Mouse (Mus musculus): ENCODE measurements around the gene Npas2.

Gene Npas2

DNA sequence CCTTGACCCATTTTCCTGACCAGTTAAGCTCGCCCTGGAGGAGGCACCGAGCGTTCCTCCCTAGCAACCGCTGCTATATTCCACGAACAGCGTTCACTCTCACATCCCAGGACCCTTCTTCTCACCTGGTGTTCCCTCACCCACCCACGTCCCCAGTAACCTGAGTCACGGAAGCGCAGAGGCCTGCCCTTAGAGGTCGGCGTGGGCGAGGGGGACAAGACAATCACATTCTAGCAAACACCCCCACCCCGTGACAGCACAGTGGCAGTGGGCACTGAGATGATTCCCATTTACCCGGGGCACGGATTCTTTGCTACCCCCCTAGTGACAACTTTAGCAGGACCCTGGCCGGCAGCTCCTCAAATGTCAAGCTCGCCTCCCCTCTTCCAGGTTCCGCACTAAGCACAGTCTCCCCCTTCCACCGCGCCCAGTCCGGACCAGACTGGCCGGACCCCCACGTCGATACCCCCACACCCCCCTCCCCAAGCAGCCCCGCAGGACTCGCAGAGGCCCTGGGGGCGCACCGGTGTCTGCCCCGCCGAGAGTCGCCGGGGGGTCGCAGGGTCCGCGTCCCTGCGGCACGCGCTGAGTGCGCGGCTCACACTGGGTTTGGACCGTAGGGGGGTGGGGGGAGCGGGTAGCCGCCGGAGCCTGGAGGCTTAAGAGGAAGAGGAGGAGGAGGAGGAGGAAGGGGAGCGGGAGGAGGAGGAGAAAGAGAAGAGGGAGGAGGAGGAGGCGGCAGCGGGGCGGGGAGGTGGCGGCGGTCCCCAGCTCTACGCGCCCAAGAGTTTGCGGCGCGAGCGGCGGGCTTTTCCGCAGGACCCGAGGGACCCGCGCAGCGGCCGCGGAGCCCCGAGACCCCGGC lies at the start of gene Npas2:
Gene Npas2, plus strand, starts transcription at position 735 of the 865 bp plus-strand sequence.
- no peak for DNase-seq (ENCODE audit: low spot score in 2 of 2)

DNA sequence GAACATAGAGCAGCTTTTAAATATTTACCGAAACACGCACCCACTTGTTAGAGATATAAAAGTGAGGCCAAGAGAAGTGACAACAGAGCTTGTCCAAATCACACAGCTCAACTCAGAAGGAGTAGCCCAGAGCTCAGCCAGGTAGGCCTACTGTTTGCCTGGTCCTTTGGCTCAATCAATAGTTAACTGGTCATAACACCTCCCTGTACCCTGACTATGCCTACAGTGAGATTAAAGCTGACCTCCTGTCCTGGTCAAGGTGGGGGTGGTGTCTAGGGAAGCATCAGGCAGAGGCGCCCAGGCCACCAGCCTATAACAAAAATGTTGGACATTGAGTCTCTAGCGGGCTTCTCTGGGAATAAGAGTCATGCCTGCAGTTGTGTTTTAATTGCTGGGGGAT lies 36.8 kb upstream of the Npas2 start:
- DNase-seq (ENCODE audit: low spot score in 2 of 2) = no peak

DNA sequence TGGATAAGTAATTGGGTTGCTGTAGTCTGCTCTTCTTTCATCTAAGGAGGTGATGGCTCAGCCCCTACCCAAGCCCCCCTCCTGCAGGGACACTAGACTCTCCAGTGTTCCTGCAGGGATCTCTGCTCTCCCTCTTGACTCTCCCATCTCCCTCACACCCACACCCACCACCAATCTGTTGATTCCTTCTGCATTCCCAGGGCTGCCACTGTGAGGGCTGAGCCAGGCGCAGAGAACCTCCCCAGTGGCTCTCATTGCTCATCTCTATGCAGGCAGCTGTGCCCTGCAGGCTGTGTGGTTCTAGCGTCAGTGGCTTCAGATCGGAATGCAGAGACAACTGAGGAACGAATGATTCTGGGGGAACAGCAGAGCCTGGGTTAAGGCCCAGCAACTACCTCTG lies 33.4 kb upstream of the Npas2 start:
- DNase-seq (ENCODE audit: low spot score in 2 of 2) = no peak

DNA sequence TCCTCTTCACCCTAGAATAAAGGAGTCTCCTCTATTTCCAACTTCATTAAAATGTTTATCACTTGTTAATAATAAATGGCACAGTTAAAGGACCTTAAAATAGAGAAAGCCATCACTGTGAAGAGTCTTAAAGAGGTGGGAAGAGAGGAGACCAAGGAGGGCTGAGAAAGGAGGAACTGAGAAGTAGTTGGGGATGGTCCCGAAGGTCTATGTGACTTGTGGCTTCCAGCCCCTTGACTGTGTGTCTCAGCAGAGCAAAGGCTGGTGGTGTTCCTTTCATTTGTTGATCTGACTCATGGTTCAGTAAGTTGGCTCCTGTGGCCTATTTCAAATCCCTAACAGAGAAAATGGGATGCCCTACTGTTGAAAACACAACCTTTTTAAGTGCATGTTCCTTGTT lies 30.5 kb upstream of the Npas2 start:
- no peak for DNase-seq (ENCODE audit: low spot score in 2 of 2)

DNA sequence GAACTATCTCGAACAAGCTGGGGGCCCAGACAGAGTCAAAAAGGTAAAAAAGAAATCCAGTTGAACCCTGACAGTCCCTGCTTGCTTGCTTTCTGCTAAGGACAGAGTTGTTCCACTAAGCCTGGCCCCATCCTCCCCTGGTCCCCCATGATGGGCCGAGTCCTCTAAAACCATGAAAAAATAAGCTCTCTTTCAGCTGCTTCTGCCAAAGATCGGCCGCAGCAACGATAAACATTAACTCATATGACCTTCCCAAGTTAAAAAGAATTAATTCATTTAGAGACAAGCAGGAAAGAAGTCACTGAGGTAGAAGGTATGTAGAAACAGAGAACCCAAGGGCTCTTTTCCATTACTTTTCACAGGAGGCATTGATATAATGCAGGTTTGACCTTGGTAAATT lies 16.8 kb upstream of the Npas2 start:
- no peak for DNase-seq (ENCODE audit: low spot score in 2 of 2)

DNA sequence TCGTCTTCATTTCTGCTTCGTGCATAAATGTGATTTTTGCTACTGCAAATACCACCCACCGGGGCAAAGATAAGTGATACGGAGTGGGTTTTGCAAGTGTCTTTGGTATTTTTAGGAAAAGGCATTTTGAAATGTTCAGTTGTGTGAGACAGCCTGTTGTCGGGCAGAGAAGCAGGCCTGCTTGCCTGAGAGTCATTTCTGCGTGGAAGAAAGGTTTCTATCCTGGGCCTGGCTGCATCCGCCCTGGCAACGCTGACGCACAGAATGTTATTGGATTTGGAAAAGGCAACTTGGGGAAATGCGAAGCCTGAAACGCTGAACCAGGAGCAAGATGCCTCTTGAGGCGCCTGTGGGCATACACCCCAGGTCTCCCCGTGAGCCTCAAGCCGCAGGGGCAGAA lies 16.3 kb upstream of the Npas2 start:
- no peak for DNase-seq (ENCODE audit: low spot score in 2 of 2)

DNA sequence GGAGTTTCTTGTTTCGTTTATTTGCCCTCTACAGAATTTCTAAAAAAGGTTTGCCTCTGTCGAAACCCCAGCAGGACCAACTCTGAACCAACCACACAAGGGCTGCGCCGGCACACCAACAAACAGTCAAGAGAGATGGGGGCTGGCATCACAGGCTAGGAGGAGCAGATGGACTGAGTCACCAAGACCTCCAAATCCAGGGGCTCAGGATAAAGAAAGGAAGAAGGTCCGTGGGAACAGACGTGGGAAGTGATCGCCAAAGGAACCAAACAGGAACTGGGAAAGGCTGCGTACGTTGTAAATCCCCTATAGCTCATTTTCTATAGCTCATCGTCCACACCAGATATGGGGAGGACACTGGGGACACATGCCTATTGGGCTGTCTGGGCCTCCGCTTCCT lies 13.7 kb upstream of the Npas2 start:
- DNase-seq (ENCODE audit: low spot score in 2 of 2) = no peak

DNA sequence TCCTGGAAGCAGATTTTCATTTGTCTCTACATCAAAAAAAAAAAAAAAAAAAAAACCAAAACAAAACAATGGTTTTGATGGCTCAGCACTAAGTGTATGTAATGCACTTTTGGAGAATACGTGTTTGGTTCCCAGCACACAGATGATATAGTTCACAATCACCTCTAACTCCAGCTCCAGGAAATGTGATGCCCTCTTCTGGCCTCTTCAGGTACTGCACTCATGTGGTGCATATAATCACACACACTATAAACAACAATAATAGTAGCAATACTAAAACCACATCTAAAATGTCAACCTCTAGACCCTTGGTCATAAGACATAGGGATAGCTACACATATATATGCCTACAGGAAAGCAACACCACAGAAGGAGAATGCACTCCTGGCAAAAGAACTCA lies 13.0 kb upstream of the Npas2 start:
- no peak for DNase-seq (ENCODE audit: low spot score in 2 of 2)

DNA sequence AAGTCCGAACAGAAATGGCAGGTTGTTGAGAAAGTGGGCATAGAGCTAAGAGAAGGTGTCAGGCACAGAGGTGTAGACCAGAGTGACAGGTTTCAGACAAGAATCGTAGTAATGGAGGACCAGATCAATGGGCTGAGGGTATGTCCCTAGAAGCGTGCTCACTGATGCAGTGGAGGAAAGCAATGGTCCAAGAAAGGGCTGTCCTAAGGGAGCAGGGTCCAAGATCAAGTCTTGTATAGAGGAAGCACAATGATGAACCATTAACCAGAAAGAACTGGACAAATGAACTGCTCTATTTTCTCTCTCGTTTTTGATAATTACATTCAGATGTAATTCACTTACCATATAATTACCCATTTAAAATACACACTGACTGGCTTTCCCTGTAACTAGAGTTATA lies 11.6 kb upstream of the Npas2 start:
- DNase-seq (ENCODE audit: low spot score in 2 of 2) = no peak

DNA sequence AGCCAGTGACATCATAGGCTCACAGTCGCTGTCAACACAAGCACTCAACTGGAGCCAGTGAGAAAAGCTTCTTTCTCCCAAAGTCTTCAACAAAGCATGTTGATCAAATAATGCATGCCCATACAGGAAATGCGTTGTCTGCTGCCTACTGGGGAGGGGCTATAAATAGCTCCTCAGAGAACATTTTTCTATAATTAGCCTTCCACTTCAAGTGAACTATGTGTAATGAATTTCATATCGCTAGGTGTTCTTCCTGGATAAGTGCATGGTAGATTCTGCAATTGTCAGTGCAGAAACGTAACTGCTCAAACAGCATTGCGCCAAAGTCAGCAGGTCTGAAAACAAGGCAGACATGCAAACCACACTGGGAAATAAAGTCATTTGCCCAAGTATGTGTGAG lies 7.7 kb upstream of the Npas2 start:
- no peak for DNase-seq (ENCODE audit: low spot score in 2 of 2)

DNA sequence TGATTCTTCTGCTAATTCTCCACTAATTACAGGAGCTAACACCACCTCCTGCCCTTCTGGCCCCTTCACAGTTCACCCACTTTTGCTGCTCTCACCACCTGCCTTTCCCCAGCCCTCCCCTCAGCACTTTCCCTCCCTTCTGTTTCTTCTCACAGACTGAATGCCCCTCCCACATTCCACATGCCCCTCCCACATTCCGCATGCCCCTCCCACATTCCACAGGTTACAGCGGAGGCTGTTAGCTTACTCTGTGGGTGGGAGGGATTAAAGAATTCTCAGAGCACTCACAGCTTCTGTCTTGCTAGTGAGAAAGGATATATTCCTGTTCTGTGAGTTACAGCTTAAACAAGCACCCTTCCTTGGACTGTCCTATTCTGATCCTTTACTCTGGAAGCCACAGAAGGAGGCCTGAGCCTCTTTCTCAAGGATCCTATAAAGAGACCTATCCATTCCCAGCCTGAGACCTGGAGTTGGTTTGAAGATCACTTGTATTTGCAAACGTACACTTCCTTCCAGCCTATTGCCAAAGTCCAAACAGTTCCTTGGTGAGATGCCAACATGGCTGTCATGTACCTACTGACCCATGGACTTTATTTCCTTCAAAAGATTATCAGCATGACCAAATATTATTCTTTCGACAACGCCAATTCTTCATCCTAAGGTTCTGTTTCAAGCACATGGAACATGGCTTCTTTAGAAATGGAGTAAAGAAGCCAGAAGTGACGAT lies 6.7 kb upstream of the Npas2 start:
- DNase-seq (ENCODE audit: low spot score in 2 of 2) = no peak

DNA sequence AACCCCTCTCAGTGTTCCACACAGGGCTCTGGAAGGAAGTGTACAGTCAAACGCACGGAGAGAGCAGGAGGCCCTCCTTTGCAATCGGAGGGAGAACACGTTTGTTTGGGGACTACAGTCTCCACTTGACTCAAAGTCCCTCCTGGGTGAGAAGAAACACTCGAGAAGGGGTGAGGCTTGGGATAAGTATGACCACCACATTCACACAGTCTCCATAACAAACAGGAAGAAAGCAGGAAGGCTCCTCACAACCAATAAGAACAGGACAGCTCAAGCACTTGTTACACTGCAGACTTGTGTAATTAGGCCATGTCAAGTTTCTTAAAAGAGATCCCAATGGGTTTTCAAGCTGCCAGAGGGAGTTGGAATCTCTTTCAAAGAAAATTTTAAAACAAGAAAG lies 2.4 kb upstream of the Npas2 start:
- DNase-seq (ENCODE audit: low spot score in 2 of 2) = no peak

DNA sequence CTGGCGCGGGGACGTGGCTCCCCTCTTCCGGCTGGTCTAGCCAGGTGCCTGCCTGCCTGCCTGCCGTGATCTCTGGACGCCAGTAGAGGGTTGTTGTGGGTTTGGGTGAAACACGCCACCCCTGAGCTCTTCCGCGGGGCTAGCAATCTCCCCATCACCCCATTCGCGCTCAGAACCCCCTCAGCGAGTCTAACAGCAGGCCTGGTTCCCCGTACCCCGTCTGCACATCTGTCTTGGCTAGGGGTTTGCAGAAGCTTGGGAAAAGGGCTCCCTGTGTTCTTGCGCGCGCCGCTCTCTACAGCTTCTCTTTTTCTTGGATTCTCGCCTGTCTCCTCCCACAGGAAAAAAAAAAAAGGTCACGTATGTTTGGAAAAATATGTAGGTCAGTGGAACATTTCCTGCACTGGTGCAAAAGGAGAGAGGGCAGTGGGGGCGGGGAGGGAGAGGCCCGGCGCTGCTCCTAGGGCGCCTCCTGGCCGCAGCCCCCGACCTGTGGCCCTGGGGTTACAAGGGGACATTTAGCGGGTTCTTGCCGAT lies 1.0 kb upstream of the Npas2 start:
- DNase-seq (ENCODE audit: low spot score in 2 of 2) = no peak

DNA sequence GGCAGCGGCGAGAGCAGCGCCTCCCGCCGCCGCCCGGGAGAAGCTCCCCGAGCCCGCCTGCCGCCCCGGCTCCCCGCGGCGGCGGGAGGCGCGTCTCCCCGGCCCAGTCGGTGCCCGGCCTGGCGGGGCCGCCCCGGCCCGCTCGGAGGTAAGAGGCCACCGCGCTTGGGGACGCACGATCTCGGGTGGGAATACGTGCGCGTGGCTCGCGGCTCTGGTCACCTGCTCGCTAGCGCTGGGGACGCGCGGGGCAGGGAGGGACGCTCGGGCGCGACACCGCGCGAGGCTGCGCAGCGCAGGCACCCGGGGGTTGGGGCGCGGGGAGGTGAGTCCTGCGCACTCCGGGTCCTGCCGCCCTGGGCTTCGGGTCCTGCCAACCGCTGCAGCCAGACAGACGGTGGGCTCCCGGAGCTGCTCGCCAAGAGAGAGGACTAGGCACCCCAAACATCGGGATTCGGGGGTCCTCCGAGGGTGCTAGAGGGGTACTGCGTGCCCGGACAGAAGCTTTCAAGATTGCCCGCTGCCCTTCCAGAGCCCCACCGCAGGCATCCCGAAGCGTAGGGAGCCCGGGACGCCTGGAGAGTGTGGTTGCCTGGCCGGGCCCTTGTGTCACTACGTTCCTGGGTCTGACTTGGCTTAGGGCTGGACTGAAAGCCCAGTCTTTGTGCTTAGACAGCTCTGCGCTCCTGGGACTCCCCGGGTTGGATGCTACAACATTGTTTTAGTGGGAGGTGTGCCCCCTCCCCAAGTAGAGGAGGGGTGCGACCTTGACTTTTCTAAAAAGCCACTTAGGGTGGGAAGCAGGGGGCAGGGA lies 538 bp downstream of the Npas2 start:
- no peak for DNase-seq (ENCODE audit: low spot score in 2 of 2)

DNA sequence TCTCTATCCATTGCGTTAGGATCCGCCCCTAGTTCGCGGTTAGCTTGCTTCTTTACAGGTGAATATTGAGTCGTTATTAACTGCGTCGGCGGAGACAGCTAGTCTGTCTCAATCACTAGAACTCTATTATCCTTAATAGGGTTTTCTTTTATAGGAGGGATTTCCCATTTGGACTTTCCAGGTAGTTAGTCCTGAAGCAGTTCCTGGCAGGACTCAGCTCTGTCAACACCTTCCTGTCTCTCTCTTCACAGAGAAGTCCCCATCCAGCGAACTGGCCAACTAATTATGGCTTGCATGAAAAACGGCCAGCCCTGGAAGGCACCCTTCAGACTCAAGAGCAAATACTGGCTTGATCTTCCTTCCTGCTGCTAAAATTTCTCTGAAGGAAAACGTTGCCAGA lies 1.4 kb downstream of the Npas2 start:
- no peak for DNase-seq (ENCODE audit: low spot score in 2 of 2)

DNA sequence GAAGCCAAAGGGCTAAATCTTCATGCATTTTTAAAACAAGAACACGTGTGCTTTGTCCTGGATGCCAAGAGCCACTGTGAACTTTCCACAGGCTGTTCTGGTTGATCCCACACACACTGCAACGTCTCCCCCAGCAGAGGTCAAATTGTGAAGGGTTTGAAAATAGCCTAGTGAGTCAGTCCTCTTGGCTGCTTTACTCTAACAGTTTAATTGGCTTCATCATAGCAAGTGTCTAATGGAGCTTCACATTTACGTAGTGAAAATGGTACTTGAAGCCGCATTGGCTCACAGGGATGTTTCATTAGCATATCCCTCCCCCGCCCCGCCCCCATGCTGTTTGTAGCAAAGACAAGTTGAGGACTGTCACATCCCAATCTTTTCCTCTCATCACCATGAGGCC lies 2.6 kb downstream of the Npas2 start:
- DNase-seq (ENCODE audit: low spot score in 2 of 2) = no peak

DNA sequence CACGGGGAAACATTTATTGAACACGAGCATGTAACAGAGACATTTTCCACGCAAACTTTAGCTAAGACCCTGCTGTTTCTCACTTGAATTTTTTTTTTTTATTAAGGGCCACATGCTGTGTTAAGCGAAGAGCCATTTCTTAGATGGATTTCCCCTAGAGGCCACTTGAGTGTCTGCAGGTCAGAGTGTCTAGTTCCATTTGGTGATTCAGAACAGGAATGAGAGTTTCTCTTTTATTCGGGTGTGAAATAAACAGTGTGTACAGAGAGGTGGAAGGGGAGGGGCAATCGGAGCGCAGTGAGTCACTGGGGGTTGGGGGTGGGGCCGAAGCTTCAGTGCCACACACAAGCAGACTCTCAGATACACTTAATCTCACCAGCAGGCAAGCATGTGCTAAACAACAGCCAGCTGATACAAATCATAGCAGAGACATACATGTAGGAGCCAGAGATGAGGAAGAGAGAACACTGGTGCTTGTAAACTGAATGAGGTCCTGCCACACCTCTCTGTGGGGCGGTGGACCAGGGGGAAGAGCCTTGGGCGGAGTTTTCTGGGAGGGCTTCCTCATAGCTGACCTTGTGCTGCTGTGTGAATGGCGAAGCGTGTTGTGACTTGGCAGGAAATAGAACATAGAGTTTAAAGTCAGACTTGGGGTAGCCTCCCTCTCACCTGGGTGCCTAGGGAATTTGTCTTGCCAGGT lies 3.3 kb downstream of the Npas2 start:
- no peak for DNase-seq (ENCODE audit: low spot score in 2 of 2)

DNA sequence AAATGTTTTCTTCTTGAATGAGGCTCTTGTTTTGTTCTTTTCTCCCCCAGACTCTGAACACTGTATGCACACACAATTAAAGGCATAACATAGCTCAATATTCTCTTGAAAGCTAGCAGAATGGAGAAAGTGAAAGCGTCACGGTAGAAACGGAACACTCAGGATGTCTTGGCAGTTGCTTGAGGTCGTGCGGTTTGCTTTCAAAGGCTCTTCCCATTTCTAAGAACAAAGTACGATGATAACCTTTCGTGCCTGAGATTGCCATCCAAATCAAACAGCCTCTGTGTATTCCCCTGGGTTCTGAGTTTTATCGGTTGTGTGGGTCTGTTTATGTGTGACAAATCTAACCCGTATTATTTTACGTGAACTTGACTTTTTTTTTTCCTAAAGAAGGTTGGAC lies 11.5 kb downstream of the Npas2 start:
- no peak for DNase-seq (ENCODE audit: low spot score in 2 of 2)

DNA sequence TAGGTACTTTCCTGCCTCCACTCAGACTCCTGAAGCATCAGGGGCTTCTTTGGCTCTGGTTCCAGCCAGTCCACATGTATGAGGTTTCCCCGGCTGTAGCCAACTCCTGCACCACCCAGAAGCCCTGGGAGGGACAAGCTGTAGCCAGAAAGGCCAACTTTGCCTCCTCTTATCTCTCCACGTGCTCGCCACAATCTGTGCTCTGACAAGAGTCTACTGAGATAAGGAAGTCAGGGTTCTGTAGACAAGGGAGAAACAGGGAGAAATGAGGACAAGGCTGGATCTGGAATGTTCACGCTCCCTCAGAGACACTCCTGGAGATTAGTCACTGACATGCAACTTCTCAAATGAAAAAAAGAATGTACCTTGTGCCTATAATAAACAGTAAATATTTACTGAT lies 12.2 kb downstream of the Npas2 start:
- no peak for DNase-seq (ENCODE audit: low spot score in 2 of 2)

DNA sequence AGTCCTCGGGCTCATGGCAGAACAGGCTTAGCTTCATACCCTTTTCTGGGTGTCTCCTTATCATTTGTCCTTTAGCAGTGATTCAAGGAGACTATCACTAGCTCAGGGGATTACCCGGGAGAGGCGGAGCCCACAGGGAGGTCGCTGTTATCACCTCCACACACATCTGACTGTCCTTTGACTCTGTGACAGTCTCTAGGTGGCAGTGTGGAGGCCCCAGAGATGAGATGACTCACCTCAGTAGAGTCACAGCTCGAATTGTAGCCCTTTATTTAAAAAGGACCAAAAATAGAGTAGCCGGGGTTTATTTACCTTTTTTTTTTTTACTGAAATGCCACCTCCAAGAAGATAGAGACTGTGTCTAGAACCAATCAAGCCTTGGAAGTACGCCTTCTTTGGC lies 13.4 kb downstream of the Npas2 start:
- DNase-seq (ENCODE audit: low spot score in 2 of 2) = no peak

DNA sequence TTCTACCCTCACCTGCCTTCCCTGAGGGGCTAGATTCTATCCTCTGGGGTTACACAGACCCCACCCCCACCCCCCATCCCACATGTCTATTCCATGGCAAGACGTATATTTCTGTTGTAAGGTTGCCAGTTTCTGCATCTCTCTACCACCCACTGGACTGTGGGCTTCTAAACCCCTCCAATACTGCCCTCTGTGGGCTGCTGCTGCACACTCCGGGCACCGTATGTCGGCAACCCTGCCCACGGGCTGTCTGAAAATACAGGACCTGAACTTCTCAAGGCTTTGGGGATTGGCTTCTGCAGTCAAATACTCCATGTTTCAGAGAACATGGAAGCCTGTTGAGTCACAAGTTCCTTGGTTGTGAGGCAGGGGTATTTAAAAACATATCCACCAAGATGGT lies 17.4 kb downstream of the Npas2 start:
- no peak for DNase-seq (ENCODE audit: low spot score in 2 of 2)

DNA sequence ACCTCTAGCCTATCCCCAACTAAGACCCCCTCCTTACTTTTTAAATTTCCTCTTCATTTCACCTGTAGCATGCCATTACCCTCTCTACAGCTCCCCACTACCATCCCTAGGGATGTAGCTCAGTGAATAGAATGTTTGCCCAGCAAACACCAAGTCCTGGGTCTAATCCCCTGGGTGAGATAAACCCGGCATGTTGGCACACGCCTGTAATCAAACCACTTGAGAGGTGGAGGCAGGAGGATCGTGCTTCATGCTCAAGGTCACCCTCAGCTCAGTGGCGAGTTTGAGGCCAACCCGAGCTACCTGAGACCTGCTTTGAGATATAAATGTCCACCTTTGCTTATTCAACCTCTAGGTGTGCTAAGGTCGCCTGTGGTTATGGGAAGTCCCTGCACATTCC lies 19.5 kb downstream of the Npas2 start:
- DNase-seq (ENCODE audit: low spot score in 2 of 2) = no peak
